Mouse (Mus musculus): Measurements from ENCODE around the gene Ccn2.

Ccn2 gene

DNA sequence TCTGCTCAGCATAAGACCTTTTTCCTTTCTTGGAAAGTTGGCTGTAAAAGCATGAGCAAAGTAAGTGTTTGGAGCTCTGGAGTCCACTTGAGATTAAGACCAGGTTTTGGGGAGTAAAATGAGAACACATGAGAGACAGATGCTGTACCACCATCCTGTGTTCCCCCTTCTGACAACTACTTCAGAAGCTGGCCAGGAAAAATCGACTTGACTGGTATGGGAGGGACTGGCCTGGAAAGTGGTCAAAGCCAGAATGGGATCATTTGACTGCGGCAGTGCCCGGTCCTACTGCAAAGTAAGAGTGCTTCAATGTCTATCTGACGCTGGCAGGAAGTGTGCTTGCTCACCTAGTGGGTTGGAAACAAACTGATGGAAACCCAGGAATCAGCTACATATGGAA is 6.4 kb upstream of the Ccn2 start:
- H3K4me3 ChIP-seq (replicated peaks; ENCODE audit: low read length), result no peak overlapping the region
- peaks cover 6% of the 10 kb centered on the region; the same call in 1 of the 2 replicates for H3K9me3 ChIP-seq (ENCODE audit: low read length)
- TF ChIP-seq POU5F1 (IDR thresholded peaks at IDR 0.05; ENCODE audit: borderline replicate concordance, low read length), result no peak
- TF ChIP-seq CTCF (conservative IDR thresholded peaks at IDR 0.05; ENCODE audit: low read length), result no peak
- no peak for TF ChIP-seq NANOG (IDR thresholded peaks at IDR 0.05; ENCODE audit: borderline replicate concordance, low read length)
- H3K27me3 ChIP-seq (ENCODE audit: insufficient read depth, low read length), result no peaks in the 10 kb centered on the region
- no peaks in the 10 kb centered on the region for H3K36me3 ChIP-seq (ENCODE audit: insufficient read depth, low read length)
- H3K4me1 ChIP-seq (replicated peaks; ENCODE audit: low read depth, low read length), result peaks cover 52% of the 10 kb centered on the region

DNA sequence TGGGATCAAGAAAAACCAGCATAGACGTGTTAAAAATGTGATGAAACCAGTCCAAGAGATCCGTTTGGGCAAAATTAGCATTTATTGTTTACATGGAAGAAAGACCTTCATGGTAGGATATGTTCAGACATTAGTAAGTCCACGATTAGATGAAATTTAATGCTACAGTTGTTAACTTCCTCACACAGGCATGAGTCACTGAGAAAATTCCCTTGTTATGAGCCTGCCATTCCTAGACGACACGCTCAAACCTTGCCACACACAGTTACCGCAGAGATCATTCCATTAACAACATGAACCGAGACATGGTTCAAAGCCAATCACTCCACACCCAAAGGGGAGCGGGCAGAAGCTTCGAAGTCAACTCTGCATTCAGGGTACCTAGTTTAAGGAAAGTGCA is 6.0 kb upstream of the Ccn2 start:
- Histone ChIP-seq H3K4me1 (replicated peaks; ENCODE audit: low read depth, low read length) (peaks cover 56% of the 10 kb centered on the region), H3K27me3 (ENCODE audit: insufficient read depth, low read length) (no peaks in the 10 kb centered on the region), H3K36me3 (ENCODE audit: insufficient read depth, low read length) (no peaks in the 10 kb centered on the region), H3K9me3 (ENCODE audit: low read length) (peaks cover 6% of the 10 kb centered on the region; the same call in 1 of the 2 replicates), H3K4me3 (replicated peaks; ENCODE audit: low read length) (no peak overlapping the region)
- TF ChIP-seq POU5F1 (IDR thresholded peaks at IDR 0.05; ENCODE audit: borderline replicate concordance, low read length) (no peak), NANOG (IDR thresholded peaks at IDR 0.05; ENCODE audit: borderline replicate concordance, low read length) (no peak), CTCF (conservative IDR thresholded peaks at IDR 0.05; ENCODE audit: low read length) (no peak)

DNA sequence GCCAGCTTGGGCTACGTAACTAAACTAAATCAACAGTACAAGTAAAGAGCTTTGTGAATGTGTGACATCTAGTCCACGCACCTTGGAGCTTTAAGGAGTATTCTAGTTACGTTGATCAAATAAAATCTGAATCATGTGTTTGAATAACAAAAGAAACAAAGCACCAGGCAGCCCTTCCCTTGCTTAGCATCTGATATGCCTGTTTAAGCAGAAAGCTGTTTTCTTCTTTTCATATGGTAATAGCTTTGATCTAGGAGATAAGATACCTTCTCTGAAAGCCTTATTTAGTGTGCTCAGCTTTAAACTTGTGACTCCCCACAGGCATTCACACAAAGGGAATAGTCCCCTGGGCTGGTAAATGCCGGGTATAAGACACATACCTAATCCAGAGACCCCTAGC is 4.7 kb upstream of the Ccn2 start:
- no peaks in the 10 kb centered on the region for H3K27me3 ChIP-seq (ENCODE audit: insufficient read depth, low read length)
- H3K9me3 ChIP-seq (ENCODE audit: low read length), result peaks cover 6% of the 10 kb centered on the region; the same call in 1 of the 2 replicates
- peaks cover 59% of the 10 kb centered on the region for H3K4me1 ChIP-seq (replicated peaks; ENCODE audit: low read depth, low read length)
- no peaks in the 10 kb centered on the region for H3K36me3 ChIP-seq (ENCODE audit: insufficient read depth, low read length)
- H3K4me3 ChIP-seq (replicated peaks; ENCODE audit: low read length), result no peak overlapping the region
- no peak for TF ChIP-seq NANOG (IDR thresholded peaks at IDR 0.05; ENCODE audit: borderline replicate concordance, low read length)
- peak; percentile 31; the same call in 1 of the 2 replicates for TF ChIP-seq POU5F1 (IDR thresholded peaks at IDR 0.05; ENCODE audit: borderline replicate concordance, low read length)

DNA sequence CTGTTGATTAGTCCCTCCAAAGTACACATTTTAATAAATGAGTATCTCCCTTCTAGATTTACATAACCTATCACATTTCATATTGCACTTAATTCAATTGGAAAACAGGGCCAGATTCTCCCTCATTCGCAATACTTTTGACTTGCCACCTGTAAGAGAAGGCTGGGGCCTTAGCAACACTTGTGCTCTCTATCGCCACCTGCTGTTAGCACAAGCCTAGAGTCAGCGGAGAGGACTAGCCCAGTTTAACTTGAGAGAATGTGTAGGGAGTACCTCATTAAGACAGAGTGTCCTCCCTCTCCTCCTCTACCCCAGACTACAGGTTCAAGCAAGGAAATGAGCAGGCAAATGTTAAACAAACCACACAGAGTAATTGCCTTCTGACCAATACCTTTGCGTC is 4.1 kb upstream of the Ccn2 start:
- Histone ChIP-seq H3K4me1 (replicated peaks; ENCODE audit: low read depth, low read length) (peaks cover 60% of the 10 kb centered on the region), H3K9me3 (ENCODE audit: low read length) (peaks cover 6% of the 10 kb centered on the region; the same call in 1 of the 2 replicates), H3K4me3 (replicated peaks; ENCODE audit: low read length) (no peak overlapping the region), H3K36me3 (ENCODE audit: insufficient read depth, low read length) (no peaks in the 10 kb centered on the region), H3K27me3 (ENCODE audit: insufficient read depth, low read length) (no peaks in the 10 kb centered on the region)
- TF ChIP-seq CTCF (conservative IDR thresholded peaks at IDR 0.05; ENCODE audit: low read length) (peak; percentile 88), POU5F1 (IDR thresholded peaks at IDR 0.05; ENCODE audit: borderline replicate concordance, low read length) (no peak)

DNA sequence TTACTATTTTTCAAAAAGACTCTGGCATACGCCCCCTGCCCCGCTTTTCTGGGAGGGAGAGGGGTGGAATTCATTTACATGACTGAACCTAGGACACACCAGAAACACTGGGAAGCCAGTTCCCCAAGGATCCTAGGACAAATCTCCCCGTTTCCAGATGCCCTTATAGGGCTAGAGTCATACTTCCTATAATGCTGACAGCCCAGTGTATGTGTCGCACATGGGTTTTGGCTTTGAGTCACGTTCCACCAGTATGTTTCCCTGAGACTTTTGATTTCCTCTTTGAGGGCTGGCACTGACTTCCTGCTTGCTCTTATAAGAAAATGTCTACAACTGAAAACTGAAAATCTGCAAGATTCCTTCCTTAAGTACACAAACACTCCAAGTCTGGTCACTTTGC is 3.5 kb upstream of the Ccn2 start:
- Histone ChIP-seq H3K4me1 (replicated peaks; ENCODE audit: low read depth, low read length) (peaks cover 66% of the 10 kb centered on the region), H3K36me3 (ENCODE audit: insufficient read depth, low read length) (peaks cover 5% of the 10 kb centered on the region), H3K27me3 (ENCODE audit: insufficient read depth, low read length) (no peaks in the 10 kb centered on the region), H3K4me3 (replicated peaks; ENCODE audit: low read length) (no peak overlapping the region), H3K9me3 (ENCODE audit: low read length) (peaks cover 6% of the 10 kb centered on the region; the same call in 1 of the 2 replicates)
- TF ChIP-seq POU5F1 (IDR thresholded peaks at IDR 0.05; ENCODE audit: borderline replicate concordance, low read length) (no peak), CTCF (conservative IDR thresholded peaks at IDR 0.05; ENCODE audit: low read length) (no peak), NANOG (IDR thresholded peaks at IDR 0.05; ENCODE audit: borderline replicate concordance, low read length) (no peak)

DNA sequence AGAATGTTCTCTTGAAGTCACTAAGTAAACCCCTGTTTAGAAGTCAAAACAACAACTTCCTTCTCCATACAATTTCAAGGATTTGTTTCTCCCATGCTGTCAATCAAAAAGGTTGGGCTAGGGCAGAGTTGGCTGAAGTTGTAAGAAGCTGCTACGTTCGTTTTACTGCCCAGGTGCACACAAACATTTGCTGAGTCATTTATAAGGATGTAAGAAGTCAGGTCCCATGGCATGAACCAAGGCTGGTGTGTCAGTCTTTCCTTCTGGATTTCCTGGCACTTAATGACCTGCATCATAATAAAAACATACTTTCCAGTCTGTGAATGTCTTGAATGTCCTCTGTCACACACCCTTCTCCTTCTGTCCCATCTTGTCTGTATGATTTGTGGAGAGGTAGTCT is 2.9 kb upstream of the Ccn2 start:
- Histone ChIP-seq H3K4me3 (replicated peaks; ENCODE audit: low read length) (no peak overlapping the region), H3K9me3 (ENCODE audit: low read length) (peaks cover 6% of the 10 kb centered on the region; the same call in 1 of the 2 replicates), H3K4me1 (replicated peaks; ENCODE audit: low read depth, low read length) (peaks cover 72% of the 10 kb centered on the region), H3K36me3 (ENCODE audit: insufficient read depth, low read length) (peaks cover 11% of the 10 kb centered on the region), H3K27me3 (ENCODE audit: insufficient read depth, low read length) (no peaks in the 10 kb centered on the region)
- no peak for TF ChIP-seq CTCF (conservative IDR thresholded peaks at IDR 0.05; ENCODE audit: low read length)
- no peak for TF ChIP-seq POU5F1 (IDR thresholded peaks at IDR 0.05; ENCODE audit: borderline replicate concordance, low read length)
- no peak for TF ChIP-seq NANOG (IDR thresholded peaks at IDR 0.05; ENCODE audit: borderline replicate concordance, low read length)

DNA sequence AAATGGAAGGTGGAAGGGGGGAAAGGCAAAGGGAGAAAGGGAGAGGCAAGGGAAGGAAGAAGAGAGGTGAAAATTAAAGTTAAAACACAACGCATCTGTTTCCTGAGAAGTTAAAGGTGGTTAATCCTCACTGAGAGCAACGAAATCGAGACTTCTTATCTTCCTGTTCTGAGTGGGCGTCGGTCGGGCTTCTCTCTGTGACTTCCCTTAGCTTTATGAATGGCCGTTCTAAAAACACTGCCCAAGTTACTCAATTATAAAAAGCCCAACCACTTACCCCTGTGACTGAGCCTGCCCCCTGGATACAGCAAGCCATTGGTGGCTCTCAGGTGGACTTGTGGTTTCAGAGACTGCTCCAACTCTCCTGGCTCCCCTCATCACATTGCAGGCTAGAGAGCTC is 2.3 kb upstream of the Ccn2 start:
- no peak for TF ChIP-seq POU5F1 (IDR thresholded peaks at IDR 0.05; ENCODE audit: borderline replicate concordance, low read length)
- no peak for TF ChIP-seq NANOG (IDR thresholded peaks at IDR 0.05; ENCODE audit: borderline replicate concordance, low read length)
- no peak for TF ChIP-seq CTCF (conservative IDR thresholded peaks at IDR 0.05; ENCODE audit: low read length)
- Histone ChIP-seq H3K9me3 (ENCODE audit: low read length) (peaks cover 6% of the 10 kb centered on the region; the same call in 1 of the 2 replicates), H3K4me3 (replicated peaks; ENCODE audit: low read length) (no peak overlapping the region), H3K4me1 (replicated peaks; ENCODE audit: low read depth, low read length) (peaks cover 77% of the 10 kb centered on the region), H3K36me3 (ENCODE audit: insufficient read depth, low read length) (peaks cover 17% of the 10 kb centered on the region), H3K27me3 (ENCODE audit: insufficient read depth, low read length) (no peaks in the 10 kb centered on the region)

DNA sequence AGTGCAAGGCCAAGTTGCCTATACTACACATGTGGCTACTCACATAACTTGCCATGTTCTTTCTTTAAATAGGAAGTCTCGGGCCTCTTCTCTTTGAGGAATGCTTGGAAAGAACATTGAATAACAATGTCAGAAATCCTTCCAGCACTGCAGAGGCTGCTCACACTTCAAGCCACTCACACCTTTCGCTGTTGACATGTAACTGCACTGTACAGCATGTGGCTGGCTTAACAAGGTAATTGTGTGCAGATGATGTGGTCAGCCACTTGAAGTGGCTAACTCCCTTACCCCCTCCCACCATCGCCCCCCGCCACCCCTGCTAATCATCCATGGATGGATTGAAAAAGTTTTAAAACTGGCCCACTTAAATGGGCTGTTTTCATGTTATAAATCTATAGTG is 1.7 kb upstream of the Ccn2 start:
- Histone ChIP-seq H3K4me3 (replicated peaks; ENCODE audit: low read length) (no peak overlapping the region), H3K36me3 (ENCODE audit: insufficient read depth, low read length) (peaks cover 21% of the 10 kb centered on the region), H3K4me1 (replicated peaks; ENCODE audit: low read depth, low read length) (peaks cover 77% of the 10 kb centered on the region), H3K9me3 (ENCODE audit: low read length) (peaks cover 6% of the 10 kb centered on the region; the same call in 1 of the 2 replicates), H3K27me3 (ENCODE audit: insufficient read depth, low read length) (no peaks in the 10 kb centered on the region)
- no peak for TF ChIP-seq CTCF (conservative IDR thresholded peaks at IDR 0.05; ENCODE audit: low read length)
- no peak for TF ChIP-seq NANOG (IDR thresholded peaks at IDR 0.05; ENCODE audit: borderline replicate concordance, low read length)
- no peak for TF ChIP-seq POU5F1 (IDR thresholded peaks at IDR 0.05; ENCODE audit: borderline replicate concordance, low read length)
